Mouse (Mus musculus) liver, embryonic 14.5 days (tissue): ENCODE measurements around the gene Dstn.

ENCODE experiments used
- CTCF ChIP-seq: IDR thresholded peaks from 2 replicates; pipeline ENCODE4 v1.5.1; 2016; ENCODE audit warnings: antibody characterized with exemption, low read depth, control low read depth
- EP300 ChIP-seq: IDR thresholded peaks from 2 replicates; pipeline ENCODE4 v1.6.1; 2016; ENCODE audit warnings: antibody characterized with exemption, low read depth

GRCm38 (mm10) chr2:143937861-143938260, 22.7 kb downstream of the Dstn start:
- TF ChIP-seq CTCF: no peak
- TF ChIP-seq EP300: no peak
